Mouse (Mus musculus): ENCODE data around the gene Trpc3.
"Not testable (repeated sequence)": the region's sequence is repeated elsewhere in the genome, so short reads cannot be mapped to it uniquely, and the experiment has no call there.

Trpc3 gene

DNA sequence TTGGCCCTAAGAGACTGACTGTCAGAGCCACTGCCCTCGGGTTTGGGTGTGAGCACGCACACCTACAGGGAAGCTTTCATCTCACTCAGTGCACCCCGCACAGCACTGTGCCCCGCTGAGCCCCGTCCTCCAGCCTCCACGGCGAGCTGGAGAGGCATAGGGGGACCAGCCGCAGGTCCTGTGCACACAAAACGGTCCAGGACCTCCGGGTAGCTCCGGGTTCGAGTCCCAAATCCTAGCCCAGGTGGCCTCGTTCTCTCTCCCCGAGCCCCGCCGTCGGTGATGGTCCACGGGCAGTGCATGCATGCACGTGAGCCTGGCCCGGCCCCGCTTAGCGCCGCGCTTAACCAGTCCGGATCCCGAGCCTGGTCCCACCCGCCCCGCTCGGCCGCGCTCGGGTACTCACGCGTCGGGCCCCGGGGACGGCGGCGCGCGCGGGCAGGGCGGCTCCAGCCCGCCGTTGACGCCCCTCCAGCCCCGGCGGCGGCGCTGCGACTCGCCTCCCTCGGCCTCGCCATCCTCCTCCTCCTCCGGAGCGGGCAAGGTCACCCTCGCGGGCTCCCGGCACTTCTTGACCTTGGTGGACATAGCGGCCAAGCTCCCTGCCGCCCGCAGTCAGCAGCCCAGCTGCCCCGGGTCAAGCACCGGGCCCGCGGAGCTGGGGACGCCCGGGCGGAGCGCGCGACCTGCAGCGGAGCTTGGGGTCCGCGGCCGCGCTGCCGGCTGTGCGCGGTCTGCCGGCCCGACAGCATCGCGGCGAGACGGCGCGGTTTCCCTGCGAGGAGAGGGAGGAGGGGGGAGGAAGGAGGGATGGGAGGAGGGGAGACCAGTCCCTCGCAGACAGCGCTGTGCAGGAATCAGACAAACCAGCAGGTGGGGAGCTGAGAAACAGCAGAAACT is at the start of gene Trpc3:
TSS of gene Trpc3 (minus strand) at position 776 of the 900 bp plus-strand sequence.
- DNase-seq (ENCODE audit: low read depth, low spot score) = peak; percentile 63

DNA sequence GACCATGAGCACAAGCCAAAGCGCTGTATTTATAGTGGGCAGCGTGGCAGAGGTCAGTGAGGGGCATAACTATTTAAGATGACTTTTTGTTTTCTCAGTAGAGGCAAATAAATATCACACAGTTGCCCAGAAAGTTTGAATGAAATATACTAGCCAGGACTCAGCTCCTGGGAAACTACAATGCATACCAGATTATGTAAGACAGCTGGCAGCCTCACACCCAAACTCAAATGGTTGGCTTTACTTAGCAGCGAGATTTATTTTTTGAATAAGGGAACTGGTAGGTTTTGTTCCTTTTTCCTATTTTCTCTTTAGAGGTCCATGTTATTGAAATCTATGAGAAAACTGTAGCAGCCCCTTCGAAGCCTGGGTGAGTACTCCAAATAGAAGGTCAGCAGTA is 48.1 kb upstream of the Trpc3 start:
- DNase-seq (ENCODE audit: low read depth, low spot score) = no peak

DNA sequence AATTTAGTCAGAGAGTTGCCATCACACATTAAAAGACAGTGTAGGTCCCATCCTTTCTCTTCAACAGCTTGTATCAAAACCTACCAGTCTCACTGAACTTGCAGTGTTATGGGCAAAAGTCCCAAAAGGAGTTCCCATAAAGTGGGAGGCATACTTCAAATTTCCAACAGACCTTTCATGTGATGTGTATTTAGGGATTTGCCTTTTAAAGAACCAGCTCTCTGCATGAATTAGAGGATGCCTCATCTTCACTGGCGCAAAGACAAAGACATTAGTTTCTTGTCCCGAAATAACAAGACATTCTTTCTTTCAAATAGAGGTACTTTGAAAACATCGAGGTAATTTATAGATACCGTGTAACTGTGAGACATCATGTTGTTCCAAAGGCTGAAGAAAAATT is 43.1 kb upstream of the Trpc3 start:
- no peak for DNase-seq (ENCODE audit: low read depth, low spot score)

DNA sequence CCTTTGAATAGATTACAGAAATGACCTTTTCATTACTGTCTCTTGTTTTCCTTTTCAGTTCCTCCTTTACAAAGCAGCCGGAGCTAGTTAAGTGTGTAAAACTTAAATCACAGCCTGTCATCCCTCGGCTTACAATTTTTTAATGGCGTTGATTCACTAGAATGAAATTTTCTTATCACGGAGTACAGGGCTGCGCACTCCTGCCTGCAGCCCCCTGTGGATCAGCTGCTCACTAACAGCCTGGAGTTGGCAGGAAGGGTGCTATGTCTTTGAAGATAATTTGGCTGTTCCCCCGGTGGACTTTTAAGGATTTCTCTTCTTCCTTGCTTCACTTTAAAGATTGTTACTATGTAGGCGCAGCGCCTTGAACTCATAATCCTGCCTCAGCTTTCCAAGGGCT is 36.6 kb upstream of the Trpc3 start:
- DNase-seq (ENCODE audit: low read depth, low spot score) = no peak

DNA sequence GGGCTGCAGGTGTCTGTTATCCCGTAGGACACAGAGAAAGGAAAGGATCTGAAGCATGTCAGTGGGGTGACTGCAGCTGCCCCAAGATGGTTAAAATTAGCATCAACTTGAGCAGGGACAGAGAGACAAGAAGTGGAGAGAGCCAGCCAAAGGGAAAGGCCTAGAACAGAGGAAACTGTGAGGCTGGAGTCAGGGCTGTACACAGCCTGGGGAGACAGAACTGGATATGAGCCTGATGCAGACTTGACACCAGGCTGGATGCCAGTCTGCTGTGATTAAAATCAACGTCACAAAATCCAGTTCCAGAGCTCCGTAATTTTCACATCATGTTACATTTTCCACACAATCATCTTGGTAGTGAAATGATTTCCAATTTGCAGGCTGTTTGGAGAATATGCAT is 31.9 kb upstream of the Trpc3 start:
- no peak for DNase-seq (ENCODE audit: low read depth, low spot score)

DNA sequence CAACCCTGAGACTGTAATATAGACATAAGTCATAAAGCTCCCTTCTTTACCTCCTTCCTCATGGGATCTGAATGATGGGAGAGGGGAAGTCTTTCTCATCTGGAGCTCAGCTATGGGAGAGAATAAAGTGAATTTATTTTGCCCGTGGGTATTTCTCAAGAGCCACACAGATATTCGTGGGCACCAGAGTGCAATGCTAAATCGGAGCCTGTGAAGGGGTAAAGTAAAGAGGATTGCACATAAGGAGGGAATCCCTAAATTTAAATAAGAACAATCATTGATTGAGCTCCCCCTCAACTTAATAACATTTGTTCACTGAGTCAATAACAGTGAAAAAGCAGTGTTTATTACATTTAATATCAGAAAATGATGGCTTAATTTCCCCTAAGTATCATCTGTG is 19.6 kb upstream of the Trpc3 start:
- no peak for DNase-seq (ENCODE audit: low read depth, low spot score)

DNA sequence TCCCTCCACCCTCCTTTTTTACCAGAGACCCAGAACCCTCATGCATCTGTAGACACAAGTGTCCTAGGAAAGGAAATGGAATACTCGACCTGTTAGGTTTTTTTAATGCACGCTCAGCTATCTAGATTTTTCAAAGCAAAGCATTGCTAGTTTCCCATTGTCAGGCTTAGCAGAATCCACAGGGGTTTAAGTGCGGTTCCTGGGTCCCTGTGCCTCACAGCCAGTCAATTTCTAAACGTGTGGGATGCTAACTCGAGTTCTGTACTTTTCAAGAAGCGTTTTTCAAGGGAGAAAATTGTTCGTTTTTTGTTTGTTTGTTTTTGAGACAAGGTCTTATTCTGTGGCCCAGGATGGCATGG is 304 bp upstream of the Trpc3 start:
- no peak for DNase-seq (ENCODE audit: low read depth, low spot score)

DNA sequence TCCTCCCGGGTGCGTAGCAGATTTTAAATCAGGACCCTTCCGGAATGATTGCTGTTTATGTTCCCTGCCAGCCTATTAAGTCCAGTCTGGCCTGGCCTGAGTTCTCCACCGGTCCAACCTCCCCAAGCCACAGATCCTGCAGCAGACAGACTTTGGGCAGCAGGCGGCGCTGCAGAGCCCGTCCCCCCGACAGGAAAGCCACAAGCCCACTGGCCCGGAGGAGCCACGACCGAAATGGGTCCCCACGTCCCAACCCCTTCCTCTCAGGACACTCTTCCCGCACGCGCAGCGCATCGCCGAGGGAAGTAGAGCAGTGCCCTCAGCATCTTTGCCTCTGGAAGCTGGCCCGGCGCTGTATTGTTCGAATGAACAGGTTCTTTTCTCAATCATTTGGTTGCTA is 1.1 kb downstream of the Trpc3 start:
- peak; percentile 81 for DNase-seq (ENCODE audit: low read depth, low spot score)

DNA sequence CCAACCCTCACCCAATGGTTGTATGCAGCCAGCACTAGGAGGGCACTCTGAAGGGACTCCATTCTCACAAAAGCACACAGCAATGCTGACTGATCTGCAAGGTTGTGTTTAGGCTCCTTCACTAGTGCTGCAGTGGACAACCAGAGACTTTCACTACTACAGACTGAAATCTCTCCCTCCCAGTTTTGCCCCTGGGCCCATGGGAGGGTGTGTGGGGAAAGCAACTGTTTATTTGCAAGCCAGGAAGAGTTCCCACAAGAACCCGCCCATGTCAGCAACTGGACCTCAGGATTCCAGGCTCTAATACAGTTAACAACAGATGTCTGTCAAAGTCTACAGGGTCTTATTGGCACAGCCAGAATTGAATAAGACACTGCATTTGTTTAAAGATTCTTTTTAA is 14.1 kb downstream of the Trpc3 start:
- DNase-seq (ENCODE audit: low read depth, low spot score) = no peak

DNA sequence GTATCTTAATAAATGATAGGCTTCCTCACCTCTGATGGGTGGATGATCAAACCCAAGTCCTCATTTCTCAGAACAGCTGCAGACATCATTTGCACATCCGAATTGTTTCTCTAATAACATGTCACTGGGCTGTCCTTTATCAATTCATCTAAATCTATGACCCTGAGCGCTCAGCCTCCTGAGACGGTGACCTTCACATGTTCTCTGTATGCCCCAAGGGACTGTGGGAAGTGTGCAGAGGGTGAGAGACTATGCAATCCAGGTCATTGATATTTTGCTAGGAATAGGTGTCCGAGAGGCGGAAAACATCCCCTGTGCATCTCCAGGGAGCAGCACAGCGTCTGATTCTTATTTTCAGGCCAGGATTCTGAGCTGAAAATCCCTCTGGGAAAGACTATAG is 22.2 kb downstream of the Trpc3 start:
- no peak for DNase-seq (ENCODE audit: low read depth, low spot score)

DNA sequence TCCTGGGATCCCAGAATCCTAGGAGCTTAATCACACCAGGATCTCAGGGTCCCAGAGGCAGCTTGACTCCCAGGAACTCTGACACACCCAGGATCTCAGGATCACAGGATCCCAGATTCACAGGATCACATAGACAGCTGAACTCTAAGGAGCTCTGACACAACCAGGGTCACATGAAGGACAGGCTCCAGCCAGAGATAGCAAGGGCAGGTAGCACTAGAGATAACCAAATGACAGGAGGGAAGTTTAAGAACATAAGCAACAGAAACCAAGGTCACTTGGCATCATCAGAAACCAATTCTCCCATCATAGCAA is 44.8 kb downstream of the Trpc3 start:
- DNase-seq (ENCODE audit: low read depth, low spot score) = not testable (repeated sequence)

DNA sequence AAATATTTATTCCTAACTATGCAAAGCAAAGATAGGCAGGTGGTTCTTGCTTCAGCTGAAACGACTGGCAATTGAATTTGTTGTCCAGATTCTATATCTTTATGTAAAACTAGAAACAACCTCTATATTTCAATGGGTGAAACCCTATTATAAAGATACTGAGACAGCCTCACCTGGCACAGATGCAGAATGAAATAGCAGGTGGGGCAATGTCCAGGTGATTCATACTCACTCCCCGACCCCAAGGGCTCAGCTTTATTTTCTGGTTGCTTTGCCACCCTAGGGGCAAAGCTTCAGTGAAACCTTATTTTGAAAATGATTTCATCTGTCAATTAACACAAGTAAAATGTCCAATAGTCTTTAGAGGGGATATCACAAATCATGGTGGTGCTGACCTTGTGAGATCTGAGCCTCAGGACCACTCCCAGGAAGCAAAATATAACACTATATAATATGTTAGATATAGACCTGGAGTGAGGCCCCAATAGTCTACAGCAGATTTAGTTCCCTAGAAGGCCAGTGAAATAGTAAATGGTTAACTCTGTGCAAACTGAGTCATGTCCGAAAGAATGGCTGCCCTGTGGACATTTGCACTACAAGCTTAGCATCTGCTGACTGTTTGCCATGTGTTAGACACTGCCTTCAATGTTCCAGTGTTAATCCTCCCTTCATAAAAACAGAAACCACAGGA is 45.3 kb downstream of the Trpc3 start:
- no peak for DNase-seq (ENCODE audit: low read depth, low spot score)

DNA sequence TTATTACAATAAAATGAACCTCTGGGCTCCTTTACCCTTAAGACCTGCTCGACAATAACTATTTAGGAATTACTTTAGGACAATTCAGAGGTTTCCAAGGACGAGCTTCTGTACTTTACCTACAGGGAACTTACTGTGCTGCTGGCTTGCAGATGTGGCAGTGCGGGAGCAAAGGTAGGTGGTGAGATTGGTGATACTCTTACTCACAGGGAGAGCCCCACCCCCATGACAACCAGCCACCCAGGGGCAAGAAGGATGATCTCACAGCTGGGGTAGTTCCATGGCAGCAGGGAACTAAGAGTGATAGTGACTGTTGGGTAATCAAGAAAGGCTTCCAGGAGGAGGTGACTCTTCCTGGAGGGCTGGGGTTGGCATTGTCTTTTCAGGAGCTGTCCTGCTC is 46.6 kb downstream of the Trpc3 start:
- DNase-seq (ENCODE audit: low read depth, low spot score) = no peak

DNA sequence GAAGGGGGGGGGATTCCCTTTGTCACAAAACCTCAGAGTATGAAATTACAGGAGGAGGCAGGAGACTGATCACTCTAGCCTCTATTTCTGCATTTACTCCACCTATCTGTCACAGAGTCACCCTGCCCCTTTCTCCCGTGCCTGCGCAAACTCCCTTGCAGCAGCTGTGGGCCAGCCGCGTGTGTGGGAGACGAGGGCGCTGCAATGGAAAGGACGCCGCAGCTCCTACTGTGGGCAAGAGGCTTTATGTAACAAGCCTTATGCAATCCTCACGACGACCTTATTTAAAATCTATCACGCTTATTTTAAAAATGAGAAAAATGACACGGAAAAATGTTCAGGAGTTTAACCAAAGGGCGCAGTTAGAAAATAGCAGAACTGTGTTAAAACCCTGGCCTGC is 47.2 kb downstream of the Trpc3 start:
- DNase-seq (ENCODE audit: low read depth, low spot score) = peak; percentile 7

DNA sequence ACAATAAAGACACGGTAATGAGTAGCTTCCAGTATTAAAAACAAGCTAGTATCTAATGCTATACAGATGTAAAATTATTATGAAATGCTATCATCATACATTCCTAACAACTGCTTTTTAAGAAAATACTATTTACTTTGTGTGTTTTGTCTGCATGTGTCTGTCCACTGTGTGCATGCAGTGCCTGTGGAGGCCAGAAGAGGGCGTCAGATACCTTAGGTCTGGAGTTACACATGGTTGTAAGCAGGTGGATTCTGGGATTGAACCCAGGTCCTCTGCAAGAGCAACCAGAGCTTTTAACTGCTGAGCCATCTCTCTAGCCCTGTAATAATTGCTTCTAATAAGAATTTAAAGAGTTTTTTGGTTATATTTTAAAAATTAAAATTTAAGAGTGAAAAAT is 49.2 kb downstream of the Trpc3 start:
- peak; percentile 52 for DNase-seq (ENCODE audit: low read depth, low spot score)

DNA sequence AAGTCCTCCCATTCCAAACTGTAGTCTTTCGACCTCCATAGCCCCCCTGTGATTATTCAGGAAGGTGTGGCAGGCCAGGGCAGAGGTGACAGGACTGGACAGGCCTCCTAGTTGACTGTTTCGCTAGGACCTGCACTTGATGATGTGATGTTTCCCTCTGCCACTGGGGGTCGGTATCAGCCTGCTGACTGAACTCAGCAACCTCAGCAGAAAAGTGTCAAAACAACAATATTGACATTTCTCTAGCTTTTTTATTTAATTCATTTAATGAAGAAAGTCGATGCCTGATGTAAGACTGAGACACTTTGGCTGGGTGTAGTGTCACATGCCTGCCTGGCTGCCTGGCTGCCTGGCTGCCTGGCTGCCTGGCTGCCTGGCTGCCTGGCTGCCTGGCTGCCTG is 54.5 kb downstream of the Trpc3 start:
- no peak for DNase-seq (ENCODE audit: low read depth, low spot score)

DNA sequence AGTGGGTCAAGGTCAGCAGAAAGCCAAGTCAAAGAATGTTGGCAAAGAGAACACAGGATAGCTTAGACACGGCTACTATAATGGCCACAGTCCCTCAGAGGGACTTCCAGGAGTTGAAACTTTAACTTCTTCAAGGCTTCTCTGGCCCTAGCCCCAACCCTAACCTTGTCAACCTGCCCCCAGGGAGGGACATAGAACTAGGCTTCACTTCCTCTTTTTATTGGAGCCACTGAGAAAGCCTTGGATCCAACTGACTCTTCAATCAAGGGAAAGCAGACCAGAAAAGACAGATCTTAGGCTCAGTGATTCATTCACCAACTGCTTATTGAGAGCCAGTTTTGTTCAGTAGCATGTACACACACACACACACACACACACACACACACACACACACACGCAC is 63.2 kb downstream of the Trpc3 start:
- no peak for DNase-seq (ENCODE audit: low read depth, low spot score)

DNA sequence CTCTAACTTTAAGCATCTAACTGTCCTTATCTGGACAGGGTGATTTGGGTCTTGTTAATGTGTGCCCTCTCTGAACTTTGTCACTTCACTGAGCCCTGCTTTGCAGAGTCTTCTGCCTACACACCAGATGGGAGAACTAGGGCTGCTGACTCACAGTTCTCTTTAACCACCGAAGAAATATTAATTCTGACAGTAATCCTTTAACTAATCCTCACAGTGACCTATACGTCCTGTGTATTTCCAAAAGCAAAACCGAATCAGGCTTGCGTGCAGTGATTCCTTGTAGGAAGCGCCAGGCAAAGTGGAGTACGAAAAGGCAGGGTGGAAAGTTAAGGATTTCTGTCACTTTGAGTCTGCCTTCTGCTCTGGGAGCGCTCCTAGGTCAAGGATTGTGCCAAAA is 71.8 kb downstream of the Trpc3 start:
- no peak for DNase-seq (ENCODE audit: low read depth, low spot score)

DNA sequence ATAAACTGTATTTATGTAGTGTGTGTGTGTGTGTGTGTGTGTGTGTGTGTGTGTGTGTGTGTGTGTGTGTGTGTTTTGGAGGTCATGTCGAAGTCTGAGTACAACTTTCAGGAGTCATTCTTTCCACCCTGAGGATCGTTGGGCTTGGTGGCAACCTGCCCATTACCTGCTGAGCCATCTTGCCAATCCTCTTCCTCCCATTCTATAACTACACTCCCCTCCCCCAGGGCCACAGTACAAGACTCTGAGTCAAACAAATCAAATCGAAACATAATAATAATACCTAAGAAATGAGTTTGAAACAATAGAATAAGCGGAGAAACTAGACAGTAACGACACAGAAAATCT is 76.1 kb downstream of the Trpc3 start:
- DNase-seq (ENCODE audit: low read depth, low spot score) = no peak

DNA sequence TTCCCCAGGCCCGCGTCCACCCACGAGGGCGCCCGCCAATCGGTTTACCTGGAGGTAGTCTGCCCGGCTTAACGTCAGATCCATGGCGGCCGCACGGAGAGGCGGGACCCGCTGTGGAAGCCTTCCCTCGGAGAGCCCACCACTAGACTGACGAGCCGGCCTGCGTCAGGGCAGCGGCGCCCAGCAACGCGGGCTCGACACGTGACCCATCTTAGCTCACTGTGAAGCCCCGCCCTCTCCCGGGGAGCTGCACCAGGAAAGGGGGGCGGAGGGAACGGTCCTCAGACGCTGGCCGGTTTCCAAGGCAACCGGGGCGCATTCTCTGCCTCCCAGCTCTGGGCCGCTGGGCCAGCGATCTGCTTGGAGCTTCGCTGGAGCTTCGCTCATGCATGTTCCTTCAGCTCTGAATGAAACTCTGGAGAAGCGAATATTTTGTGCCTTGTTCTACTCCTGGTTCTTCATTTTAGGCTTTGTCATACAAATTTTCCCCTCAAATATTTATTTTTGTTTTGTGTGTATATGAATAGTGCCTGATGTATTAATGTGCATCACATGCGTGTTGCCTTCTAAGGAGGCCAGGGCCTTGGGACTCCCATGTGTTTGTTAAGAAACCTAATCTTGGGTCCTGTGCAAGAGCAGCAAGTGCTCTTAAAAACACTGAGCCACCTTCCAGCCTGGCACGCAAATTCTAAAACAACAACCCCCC is 76.6 kb downstream of the Trpc3 start, which contains the start of gene Bbs7:
TSS of gene Bbs7 (minus strand) at position 276 of the 706 bp plus-strand sequence.
- DNase-seq (ENCODE audit: low read depth, low spot score) = peak; percentile 95

DNA sequence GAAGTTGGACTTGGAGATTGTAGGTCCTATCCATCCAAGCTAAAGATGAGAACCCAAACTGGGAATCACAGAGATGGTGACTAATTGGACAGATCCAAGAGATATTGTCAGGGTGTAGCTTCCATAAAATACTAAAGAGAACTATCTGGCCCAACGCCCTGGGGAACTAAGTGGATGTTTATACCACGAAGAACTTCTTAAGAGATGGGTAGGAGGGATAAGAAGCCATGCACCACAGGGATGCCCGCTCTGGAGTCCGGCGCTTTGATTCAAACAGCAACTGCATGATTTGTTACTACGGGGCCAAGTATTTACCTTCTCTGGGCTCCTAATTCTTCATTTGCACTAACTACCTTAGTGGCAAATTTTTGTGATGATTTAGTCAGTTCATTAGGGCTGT is 77.3 kb downstream of the Trpc3 start:
- DNase-seq (ENCODE audit: low read depth, low spot score) = no peak

DNA sequence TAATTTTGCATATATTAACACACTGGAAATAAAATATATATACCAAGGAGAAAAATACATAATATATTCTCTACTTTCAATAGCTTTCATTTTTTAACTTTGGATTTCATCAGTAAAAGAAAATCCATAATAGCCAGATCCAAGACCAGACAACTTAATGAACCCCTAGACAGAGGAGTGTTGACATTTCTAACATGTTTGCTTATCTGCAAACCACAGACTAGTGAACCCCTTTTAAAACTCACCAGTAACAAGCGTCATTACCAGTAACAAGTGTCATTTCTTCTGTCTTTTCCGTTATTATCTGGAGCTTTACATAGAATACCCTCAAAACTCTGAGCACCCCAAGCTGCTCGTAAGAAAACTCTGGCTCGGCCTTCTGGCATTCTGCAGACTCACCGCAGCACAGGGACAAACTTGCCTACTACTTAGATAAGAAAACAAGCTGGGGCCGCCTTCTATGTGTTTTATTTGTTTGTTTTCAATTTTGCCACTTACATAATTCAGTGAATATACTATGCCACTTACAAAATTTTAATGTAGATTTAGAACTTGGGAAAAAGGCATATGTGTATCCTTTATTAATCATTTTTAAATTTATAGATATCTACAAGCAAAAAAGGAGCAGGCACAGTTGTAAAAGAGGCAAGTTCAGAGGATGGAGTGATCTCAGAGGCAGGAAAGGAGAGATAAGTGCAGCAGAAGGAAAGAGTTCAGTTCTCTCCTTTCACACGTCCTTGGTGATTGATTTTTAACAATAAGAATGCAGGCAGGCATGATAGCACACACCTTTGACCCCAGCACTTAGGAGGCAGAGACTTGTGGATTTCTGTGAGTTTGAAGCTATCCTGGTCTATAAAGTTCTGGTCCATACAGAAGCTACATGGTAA is 83.8 kb downstream of the Trpc3 start:
- no peak for DNase-seq (ENCODE audit: low read depth, low spot score)

Measured in R1 (cell line).